Mouse (Mus musculus): ENCODE results near the gene Acsf2. TPM values are rescaled to one million over a fixed set of nuclear protein-coding genes. Genes with fewer than 3 reads are reported as not detected.

Gene Acsf2
- polyA plus RNA-seq, 1 experiment, result 50.5 TPM

- Histone ChIP-seq H3K4me1 (ENCODE audit: control insufficient read depth, insufficient read depth, insufficient read length, low read length) (peaks cover 12% of the 10 kb centered on the region), H3K27ac (ENCODE audit: insufficient read depth, low read depth, low read length) (no peak overlapping the region), H3K36me3 (ENCODE audit: control insufficient read depth, insufficient read depth, low read length) (peaks cover 4% of the 10 kb centered on the region; the same call in 1 of the 2 replicates), H3K4me3 (ENCODE audit: low read depth, low read length) (no peak overlapping the region), H3K27me3 (ENCODE audit: control insufficient read depth, insufficient read depth, low read length) (no peaks in the 10 kb centered on the region)
- 67% methylated on average over 5 of the region's 5 CpGs for WGBS
- TF ChIP-seq POLR2A (IDR thresholded peaks at IDR 0.05; ENCODE audit: low read depth, low read length), result no peak
- TF ChIP-seq CTCF (IDR thresholded peaks at IDR 0.05; ENCODE audit: extremely low read depth, insufficient read length, insufficient replicate concordance, low read depth, low read length), result no peak
These were observed 37.9 kb downstream of the Acsf2 start for GRCm38 (mm10) chr11:94563821-94564220.

- H3K4me3 ChIP-seq (ENCODE audit: low read depth, low read length), result no peak overlapping the region
- H3K27ac ChIP-seq (ENCODE audit: insufficient read depth, low read depth, low read length), result no peak overlapping the region
- H3K27me3 ChIP-seq (ENCODE audit: control insufficient read depth, insufficient read depth, low read length), result no peaks in the 10 kb centered on the region
- WGBS, result 96% methylated on average over 5 of the region's 5 CpGs
- peaks cover 12% of the 10 kb centered on the region for H3K4me1 ChIP-seq (ENCODE audit: control insufficient read depth, insufficient read depth, insufficient read length, low read length)
- peaks cover 8% of the 10 kb centered on the region; the same call in 1 of the 2 replicates for H3K36me3 ChIP-seq (ENCODE audit: control insufficient read depth, insufficient read depth, low read length)
- TF ChIP-seq CTCF (IDR thresholded peaks at IDR 0.05; ENCODE audit: extremely low read depth, insufficient read length, insufficient replicate concordance, low read depth, low read length), result no peak
- TF ChIP-seq POLR2A (IDR thresholded peaks at IDR 0.05; ENCODE audit: low read depth, low read length), result no peak
These were observed 38.3 kb downstream of the Acsf2 start for GRCm38 (mm10) chr11:94563383-94563782.

GRCm38 (mm10) chr11:94558226-94558625, 43.4 kb downstream of the Acsf2 start:
- H3K27me3 ChIP-seq (ENCODE audit: control insufficient read depth, insufficient read depth, low read length), result no peaks in the 10 kb centered on the region
- 85% methylated on average over 3 of the region's 3 CpGs for WGBS
- H3K27ac ChIP-seq (ENCODE audit: insufficient read depth, low read depth, low read length), result no peak overlapping the region
- TF ChIP-seq POLR2A (IDR thresholded peaks at IDR 0.05; ENCODE audit: low read depth, low read length), result no peak
- TF ChIP-seq CTCF (IDR thresholded peaks at IDR 0.05; ENCODE audit: extremely low read depth, insufficient read length, insufficient replicate concordance, low read depth, low read length), result no peak
- peaks cover 4% of the 10 kb centered on the region; the same call in 1 of the 2 replicates for H3K4me1 ChIP-seq (ENCODE audit: control insufficient read depth, insufficient read depth, insufficient read length, low read length)
- H3K4me3 ChIP-seq (ENCODE audit: low read depth, low read length), result no peak overlapping the region
- H3K36me3 ChIP-seq (ENCODE audit: control insufficient read depth, insufficient read depth, low read length), result peaks cover 15% of the 10 kb centered on the region; the same call in 1 of the 2 replicates

- WGBS, result 79% methylated on average over 5 of the region's 5 CpGs
- Histone ChIP-seq H3K36me3 (ENCODE audit: control insufficient read depth, insufficient read depth, low read length) (no peaks in the 10 kb centered on the region), H3K4me3 (ENCODE audit: low read depth, low read length) (no peak overlapping the region), H3K27me3 (ENCODE audit: control insufficient read depth, insufficient read depth, low read length) (no peaks in the 10 kb centered on the region), H3K4me1 (ENCODE audit: control insufficient read depth, insufficient read depth, insufficient read length, low read length) (peaks cover 20% of the 10 kb centered on the region), H3K27ac (ENCODE audit: insufficient read depth, low read depth, low read length) (no peak overlapping the region)
- no peak for TF ChIP-seq POLR2A (IDR thresholded peaks at IDR 0.05; ENCODE audit: low read depth, low read length)
These were observed 51.3 kb downstream of the Acsf2 start for GRCm38 (mm10) chr11:94550442-94550744.

GRCm38 (mm10) chr11:94549691-94550441, 51.8 kb downstream of the Acsf2 start:
- Histone ChIP-seq H3K27me3 (ENCODE audit: control insufficient read depth, insufficient read depth, low read length) (no peaks in the 10 kb centered on the region), H3K4me3 (ENCODE audit: low read depth, low read length) (no peak overlapping the region), H3K36me3 (ENCODE audit: control insufficient read depth, insufficient read depth, low read length) (no peaks in the 10 kb centered on the region), H3K27ac (ENCODE audit: insufficient read depth, low read depth, low read length) (no peak overlapping the region), H3K4me1 (ENCODE audit: control insufficient read depth, insufficient read depth, insufficient read length, low read length) (peaks cover 20% of the 10 kb centered on the region)
- 47% methylated on average over 10 of the region's 10 CpGs for WGBS
- TF ChIP-seq POLR2A (IDR thresholded peaks at IDR 0.05; ENCODE audit: low read depth, low read length) (no peak), CTCF (IDR thresholded peaks at IDR 0.05; ENCODE audit: extremely low read depth, insufficient read length, insufficient replicate concordance, low read depth, low read length) (no peak)

- TF ChIP-seq CTCF (IDR thresholded peaks at IDR 0.05; ENCODE audit: extremely low read depth, insufficient read length, insufficient replicate concordance, low read depth, low read length), result peak; percentile 99; the same call in 1 of the 2 replicates
- TF ChIP-seq POLR2A (IDR thresholded peaks at IDR 0.05; ENCODE audit: low read depth, low read length), result no peak
- H3K27me3 ChIP-seq (ENCODE audit: control insufficient read depth, insufficient read depth, low read length), result no peaks in the 10 kb centered on the region
- 2% methylated on average over 48 of the region's 49 CpGs for WGBS
- H3K36me3 ChIP-seq (ENCODE audit: control insufficient read depth, insufficient read depth, low read length), result no peaks in the 10 kb centered on the region
- H3K4me3 ChIP-seq (ENCODE audit: low read depth, low read length), result peak within 1 kb of the TSS; percentile 82
- peak within 1 kb of the TSS; percentile 90 for H3K27ac ChIP-seq (ENCODE audit: insufficient read depth, low read depth, low read length)
- peaks cover 20% of the 10 kb centered on the region for H3K4me1 ChIP-seq (ENCODE audit: control insufficient read depth, insufficient read depth, insufficient read length, low read length)
These were observed 52.6 kb downstream of the Acsf2 start, which contains the start of gene Rsad1 for GRCm38 (mm10) chr11:94548888-94549690. TSS of gene Rsad1 (minus strand) at chr11:94549255.
